Mouse (Mus musculus) liver, postnatal 0 days (tissue): ENCODE data around the gene Gm28038.

ENCODE experiments used
- CTCF ChIP-seq: sonication (generic); IDR thresholded peaks from 2 replicates; pipeline ENCODE4 v1.5.1; 2016; ENCODE audit warnings: antibody characterized with exemption, low read depth
- EP300 ChIP-seq: IDR thresholded peaks from 2 replicates; pipeline ENCODE4 v1.6.1; 2016; ENCODE audit warnings: antibody characterized with exemption, low read depth, mild to moderate bottlenecking

GRCm38 (mm10) chr2:30264671-30265519 is 15.9 kb upstream of the Gm28038 start:
- no peak for TF ChIP-seq CTCF
- no peak for TF ChIP-seq EP300
